Mouse (Mus musculus) liver, embryonic 16.5 days (tissue): ENCODE measurements around the gene Gm20931. TPM values are rescaled to one million over a fixed set of nuclear protein-coding genes. Genes with fewer than 3 reads are reported as not detected.
"Not testable (repeated sequence)": the region's sequence is repeated elsewhere in the genome, so short reads cannot be mapped to it uniquely, and the experiment has no call there.

Experiments used
- ATAC-seq: fragments of 200-750 bp; cut with Nextera tagmentation; 2 replicates; pipeline ENCODE4 v1.8.0; 2017; ENCODE audit warnings: low read depth, mild to moderate bottlenecking, moderate number of reproducible peaks, moderate library complexity
- H3K27ac ChIP-seq: fragments of 300-500 bp; sonication (generic); 2 replicates; pipeline ENCODE4 v1.5.1; 2014; ENCODE audit warnings: mild to moderate bottlenecking, low read length
- H3K27me3 ChIP-seq: fragments of 300-500 bp; sonication (generic); 2 replicates; pipeline ENCODE4 v1.6.1; 2014; ENCODE audit warnings: low read depth, low read length, mixed read lengths; ENCODE audit not compliant: control insufficient read depth, insufficient read depth
- H3K36me3 ChIP-seq: fragments of 300-500 bp; sonication (generic); 2 replicates; pipeline ENCODE4 v1.6.1; 2014; ENCODE audit warnings: mild to moderate bottlenecking; ENCODE audit not compliant: control insufficient read depth, insufficient read depth
- H3K4me1 ChIP-seq: fragments of 300-500 bp; sonication (generic); 2 replicates; pipeline ENCODE4 v1.6.1; 2014; ENCODE audit warnings: low read depth, low read length, mixed read lengths; ENCODE audit not compliant: control insufficient read depth
- H3K4me2 ChIP-seq: fragments of 300-500 bp; sonication (generic); 2 replicates; pipeline ENCODE4 v1.6.1; 2014; ENCODE audit warnings: low read depth, low read length, mixed read lengths
- H3K4me3 ChIP-seq: fragments of 300-500 bp; sonication (generic); 2 replicates; pipeline ENCODE4 v1.5.1; 2014; ENCODE audit warnings: low read depth, mild to moderate bottlenecking, low read length
- H3K9ac ChIP-seq: fragments of 300-500 bp; sonication (generic); 2 replicates; pipeline ENCODE4 v1.6.1; 2014; ENCODE audit warnings: low read depth, low read length
- H3K9me3 ChIP-seq: fragments of 300-500 bp; sonication (generic); replicated peaks from 2 replicates; pipeline ENCODE4 v1.6.1; 2016; ENCODE audit warnings: low read length; ENCODE audit not compliant: control insufficient read depth
- WGBS: fragments of 180-500 bp; shearing (Covaris S2); extraction: QIAGEN DNeasy Blood & Tissue Kit; methylation state at CpG from one replicate; pipeline ENCODE4 v1.1.7; 2014; ENCODE audit not compliant: insufficient replicate concordance; 5-methylcytosine and 5-hydroxymethylcytosine counted together
- polyA plus RNA-seq: library from polyadenylated mRNA; unstranded; fragments of >200 nt; fragmentation: Nextera tagmentation; extraction: Ambion mirVana; gene quantifications from 2 replicates; pipeline ENCODE4 v1.2.1, GENCODE M21; 2015

The Gm20931 gene
- not detected in 2 replicates for polyA plus RNA-seq

- not testable (repeated sequence) for H3K27me3 ChIP-seq, H3K4me3 ChIP-seq, H3K4me2 ChIP-seq, H3K9ac ChIP-seq, H3K27ac ChIP-seq, ATAC-seq, H3K9me3 ChIP-seq, H3K4me1 ChIP-seq, H3K36me3 ChIP-seq
- no CpG with 5 or more reads among the region's 6 CpGs for WGBS
Observed at GRCm38 (mm10) chrY:55213420-55213819, at the start of gene Gm20931. Gene Gm20931, plus strand, starts transcription at chrY:55213720.
